Mouse (Mus musculus) gastrocnemius, postnatal 4 days (tissue): ENCODE data around the gene Fsip1. TPM values are rescaled to one million over a fixed set of nuclear protein-coding genes. Genes with fewer than 3 reads are reported as not detected.
"Not testable (repeated sequence)": the region's sequence is repeated elsewhere in the genome, so short reads cannot be mapped to it uniquely, and the experiment has no call there.

Experiments
- DNase-seq, 2 experiments: peaks; one replicate each; pipeline ENCODE4 v3.0.0; 2021 to 2022; ENCODE audit warnings: low spot score in 2 of 2, mixed read lengths in 2 of 2
- total RNA-seq, 2 experiments: library from RNA; stranded (reverse); gene quantifications; 2 replicates each; pipeline ENCODE4 v1.2.3; 2021

The Fsip1 gene
- total RNA-seq, 2 experiments from 2014 or later, result not detected

DNA sequence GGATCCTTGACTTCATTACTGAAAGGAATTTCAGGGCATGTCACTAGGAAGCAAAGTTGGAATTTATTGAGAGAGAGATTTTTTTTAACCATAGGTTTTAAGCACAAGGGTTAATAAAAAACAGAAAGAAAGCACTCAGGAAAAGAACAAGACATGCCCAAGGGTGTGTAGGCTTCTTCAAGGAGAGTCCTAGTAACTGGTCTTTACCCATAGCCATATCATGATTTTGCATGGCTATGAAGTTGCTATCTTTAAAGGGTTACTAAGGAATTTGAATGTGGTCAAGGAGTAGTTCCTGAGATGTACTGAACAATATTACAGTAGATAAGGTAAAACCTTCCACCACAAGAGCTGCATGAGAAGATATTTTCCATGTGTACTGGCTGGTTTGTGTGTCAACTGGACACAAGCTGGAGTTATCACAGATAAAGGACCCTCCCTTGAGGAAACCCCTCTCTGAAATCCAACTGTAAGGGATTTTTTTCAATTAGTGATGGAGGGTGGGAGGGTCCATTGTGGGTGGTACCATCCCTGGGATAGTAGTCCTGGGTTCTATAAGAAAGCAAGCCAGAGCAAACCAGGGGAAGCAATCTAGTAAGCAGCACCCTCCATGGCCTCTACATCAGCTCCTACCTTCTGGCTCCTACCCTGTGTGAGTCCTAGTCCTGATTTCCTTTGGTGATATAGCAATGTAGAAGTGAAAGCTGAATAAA, 76.7 kb downstream of the Fsip1 start:
- no peak for DNase-seq

- no peak for DNase-seq
These were observed 77.3 kb downstream of the Fsip1 start for GRCm38 (mm10) chr2:118179472-118179871.

DNA sequence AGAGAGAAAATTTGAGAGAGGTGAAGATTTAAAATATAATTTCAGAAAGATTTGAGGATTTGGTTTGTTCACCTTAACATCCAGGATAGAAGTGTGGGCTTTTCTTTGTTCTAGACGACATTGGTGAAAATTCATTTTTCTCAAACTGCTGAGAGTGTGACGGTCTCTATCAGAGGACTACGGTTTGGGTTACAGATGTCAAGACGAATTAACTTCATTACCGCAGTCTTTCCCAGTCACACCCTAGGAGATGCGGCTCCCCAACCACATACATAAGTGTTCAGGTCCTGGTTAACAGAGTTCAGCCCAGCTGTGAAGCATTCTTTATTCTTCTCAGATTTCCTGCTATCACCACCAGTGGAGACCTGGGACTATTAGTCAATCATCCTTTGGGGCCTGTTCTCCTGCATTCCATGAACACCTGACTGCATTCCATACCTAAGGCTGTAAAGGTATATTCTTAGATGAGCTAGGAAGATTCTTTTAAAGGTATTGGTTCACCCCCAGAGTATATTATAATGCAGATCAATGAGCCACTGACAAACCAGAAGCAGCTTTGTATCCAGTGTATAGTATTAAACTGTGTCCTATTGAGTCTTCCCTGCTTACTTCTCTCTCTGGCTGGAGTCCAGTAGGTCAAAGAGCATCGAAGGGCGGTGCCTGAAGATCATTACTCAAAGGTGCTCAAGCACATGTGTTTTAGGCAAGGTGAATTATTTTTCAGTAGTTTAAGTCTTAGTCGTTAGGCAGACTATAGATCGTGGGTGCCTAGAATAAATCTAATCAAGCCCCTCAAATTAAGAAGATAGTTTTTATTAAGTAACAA, 82.0 kb downstream of the Fsip1 start:
- DNase-seq, result no peak

- DNase-seq, result no peak
These were observed 88.5 kb downstream of the Fsip1 start for GRCm38 (mm10) chr2:118168225-118168624.

- DNase-seq, result no peak
These were observed 89.0 kb downstream of the Fsip1 start for GRCm38 (mm10) chr2:118167731-118168130.

DNA sequence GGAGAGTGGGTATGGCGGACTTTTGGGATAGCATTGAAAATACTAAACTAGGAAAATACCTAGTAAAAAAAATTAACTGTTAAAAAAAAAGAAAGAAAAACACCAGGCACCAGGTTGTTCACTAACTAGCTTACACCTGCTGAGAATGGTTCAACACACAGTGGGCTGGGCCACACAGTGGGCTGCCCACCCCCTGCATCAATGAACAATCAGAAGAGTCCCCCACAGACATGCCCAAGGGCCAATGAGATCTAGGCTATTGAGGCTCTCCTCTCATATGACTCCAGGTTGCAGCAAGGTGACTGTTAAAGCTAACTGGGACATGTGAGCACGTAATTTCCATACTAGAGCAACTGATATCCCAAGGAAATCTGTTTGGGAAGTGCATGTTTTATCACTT, 91.1 kb downstream of the Fsip1 start:
- no peak for DNase-seq

DNA sequence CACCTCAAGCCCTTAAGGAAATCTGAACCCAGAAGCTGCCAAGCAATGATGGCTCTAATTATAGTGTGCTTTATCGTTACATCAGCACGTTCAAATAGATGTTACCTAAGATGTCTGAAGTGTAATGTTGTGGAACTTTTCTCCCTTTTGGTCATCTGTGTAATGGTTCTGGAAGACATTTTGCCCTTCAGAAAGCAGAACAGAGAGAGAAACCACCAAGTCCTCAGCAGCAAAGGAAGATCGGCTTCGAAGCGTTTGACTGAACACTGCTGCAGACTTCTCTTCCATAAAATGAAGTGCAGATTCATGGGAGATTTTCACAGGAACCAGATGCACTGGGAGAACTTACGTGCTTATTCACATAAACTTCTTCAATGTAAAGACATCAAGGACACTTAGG, 92.6 kb downstream of the Fsip1 start:
- DNase-seq, result no peak

DNA sequence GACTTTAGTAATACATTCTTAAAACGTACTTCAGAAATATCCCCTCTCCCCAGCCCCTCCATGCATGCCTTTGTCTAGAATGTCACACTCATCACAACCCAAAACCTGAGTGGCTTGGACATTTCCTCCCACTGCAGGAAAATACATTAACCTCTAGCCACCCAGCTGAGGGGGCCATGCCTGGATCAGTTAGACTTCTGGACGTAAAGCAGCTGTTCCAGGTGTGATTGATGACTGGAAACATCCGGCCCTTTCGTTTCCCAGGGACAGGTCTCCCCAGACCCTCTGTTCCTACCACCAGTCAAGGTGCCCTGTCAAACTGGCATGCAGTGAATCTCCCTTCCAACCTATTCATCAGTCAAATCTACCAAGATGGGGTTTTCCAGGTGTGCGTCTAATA, 94.3 kb downstream of the Fsip1 start:
- no peak for DNase-seq

- DNase-seq, result no peak
These were observed 95.8 kb downstream of the Fsip1 start for GRCm38 (mm10) chr2:118160991-118161390.

DNA sequence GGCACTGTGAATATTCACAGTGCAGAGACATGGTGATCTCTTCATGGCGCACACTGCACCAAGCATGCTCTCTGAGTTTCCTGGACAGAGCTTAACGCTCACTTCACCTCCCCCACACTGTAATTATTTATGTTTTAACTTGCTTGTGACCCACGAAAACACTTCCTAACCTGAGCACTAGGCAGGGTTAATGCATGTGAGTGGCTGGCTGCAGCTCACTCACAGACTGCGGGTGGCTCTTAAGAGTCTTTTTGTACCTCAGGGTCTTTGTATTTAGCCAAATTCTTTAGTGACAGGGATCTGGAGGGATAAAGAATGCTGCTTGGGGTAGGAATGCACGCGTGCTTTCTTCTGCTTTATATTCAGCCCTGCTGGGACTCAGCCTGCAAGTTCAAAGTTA, 96.2 kb downstream of the Fsip1 start:
- no peak for DNase-seq

DNA sequence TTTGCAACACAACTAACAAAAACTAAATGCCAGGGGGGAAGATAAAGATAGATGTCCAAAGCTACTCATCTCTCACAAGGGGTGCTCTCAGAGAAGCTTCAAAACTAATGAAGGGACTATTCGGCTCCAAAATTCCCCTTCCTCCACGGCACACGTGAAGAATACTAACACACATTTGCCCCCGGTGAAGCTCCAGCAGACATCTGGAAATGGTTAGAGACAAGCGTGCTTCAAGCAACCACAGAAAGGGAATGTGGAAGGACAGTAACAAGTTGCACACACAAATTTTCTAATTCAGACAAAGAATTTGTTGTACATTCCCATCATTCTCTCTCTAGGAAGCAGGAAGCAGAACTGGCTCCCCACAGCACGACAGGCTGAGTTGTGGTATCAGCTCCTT, 97.6 kb downstream of the Fsip1 start:
- DNase-seq, result no peak

- no peak for DNase-seq
These were observed 98.7 kb downstream of the Fsip1 start for GRCm38 (mm10) chr2:118158095-118158494.

GRCm38 (mm10) chr2:118149855-118150563, 106.8 kb downstream of the Fsip1 start:
- peak; percentile 45 to 66 for DNase-seq

DNA sequence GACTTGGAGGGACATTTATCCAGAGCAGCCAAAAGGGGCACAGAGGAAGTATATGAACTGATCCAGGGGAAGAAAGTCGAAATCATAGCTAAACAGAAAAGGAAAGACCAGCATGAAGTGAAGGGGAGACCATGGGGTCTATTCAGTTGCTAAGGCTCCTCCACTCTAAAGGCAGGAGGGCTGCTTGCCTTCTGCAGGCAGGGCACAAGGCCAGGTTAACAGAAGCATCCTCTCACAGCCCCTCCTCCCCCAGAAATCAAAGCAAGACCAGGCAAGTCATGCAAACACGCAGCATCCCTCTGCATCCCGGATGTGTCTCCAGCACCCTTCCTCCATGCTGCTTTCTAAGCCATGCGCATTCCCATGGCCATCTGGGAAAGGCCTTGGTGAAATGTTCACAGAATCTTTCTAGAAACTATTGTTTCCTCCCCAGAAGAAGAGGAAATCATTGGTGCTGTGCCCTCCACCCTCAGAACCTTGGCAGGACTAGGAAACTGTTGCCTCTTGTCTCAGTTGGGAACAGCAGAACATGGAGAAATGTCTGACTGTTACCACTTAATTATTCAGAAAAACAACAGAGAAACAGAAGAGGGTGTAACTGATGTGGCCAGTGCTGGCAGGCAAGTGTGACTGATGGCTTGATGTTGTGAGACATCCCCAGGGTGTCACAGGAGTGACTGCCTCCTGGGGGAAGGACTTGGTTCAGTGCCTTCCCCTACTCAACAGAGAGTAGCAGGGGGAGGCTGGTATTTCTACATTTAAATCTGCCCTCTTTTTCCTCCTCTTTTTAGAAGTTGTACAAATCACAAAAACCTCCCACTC, 108.2 kb downstream of the Fsip1 start:
- DNase-seq, result no peak

DNA sequence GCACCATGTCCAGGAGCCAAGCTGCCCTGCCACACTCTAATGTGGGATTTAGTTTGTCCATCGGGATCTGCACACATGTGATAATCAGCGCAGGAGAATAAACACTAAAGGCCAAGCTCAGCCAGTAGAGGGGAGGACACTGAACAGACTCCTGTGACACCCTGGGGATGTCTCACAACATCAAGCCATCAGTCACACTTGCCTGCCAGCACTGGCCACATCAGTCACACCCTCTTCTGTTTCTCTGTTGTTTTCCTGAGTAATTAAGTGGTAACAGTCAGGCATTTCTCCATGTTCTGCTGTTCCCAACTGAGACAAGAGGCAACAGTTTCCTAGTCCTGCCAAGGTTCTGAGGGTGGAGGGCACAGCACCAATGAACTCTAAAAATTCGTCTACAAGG, 109.0 kb downstream of the Fsip1 start:
- not testable (repeated sequence) for DNase-seq

DNA sequence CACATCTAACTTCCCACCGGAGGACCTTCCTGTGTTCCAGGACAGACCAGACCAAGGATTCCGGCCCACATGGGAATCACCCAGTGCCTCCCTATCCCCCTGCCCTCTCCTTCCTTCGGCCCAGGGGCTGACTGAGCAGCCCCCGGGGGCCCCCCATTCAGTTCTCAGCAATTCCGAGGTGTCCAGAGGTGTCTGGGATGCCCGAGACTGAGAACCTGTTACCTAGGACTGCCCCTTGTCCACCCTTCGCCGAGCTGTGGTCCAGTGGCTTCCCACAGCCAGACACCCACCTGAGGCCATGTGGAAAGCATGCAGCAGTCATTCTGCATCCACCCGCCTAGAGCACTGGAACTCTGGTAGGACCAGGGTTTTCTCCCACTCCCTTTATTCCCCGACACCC, 115.1 kb downstream of the Fsip1 start:
- no peak for DNase-seq

DNA sequence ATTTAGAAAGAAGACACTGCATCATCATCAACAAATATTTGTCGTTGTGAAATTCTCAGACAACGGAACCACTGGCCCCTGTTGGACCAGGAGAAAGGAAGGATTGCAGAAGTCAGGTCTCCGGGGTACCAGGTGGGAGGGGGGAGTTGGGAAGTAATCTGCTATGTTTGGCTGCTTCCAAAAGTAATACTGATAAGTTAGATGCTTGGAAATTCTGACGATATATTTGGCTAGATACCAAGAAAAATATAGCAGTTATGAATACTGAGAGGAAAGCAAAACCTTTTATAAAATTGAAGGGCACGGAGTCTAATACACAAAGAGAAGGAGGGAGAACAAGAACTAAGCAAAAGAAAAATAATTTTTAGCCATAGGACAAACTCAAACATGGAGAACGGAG, 117.5 kb downstream of the Fsip1 start:
- no peak for DNase-seq

- no peak for DNase-seq
These were observed 119.0 kb downstream of the Fsip1 start for GRCm38 (mm10) chr2:118137776-118138175.

DNA sequence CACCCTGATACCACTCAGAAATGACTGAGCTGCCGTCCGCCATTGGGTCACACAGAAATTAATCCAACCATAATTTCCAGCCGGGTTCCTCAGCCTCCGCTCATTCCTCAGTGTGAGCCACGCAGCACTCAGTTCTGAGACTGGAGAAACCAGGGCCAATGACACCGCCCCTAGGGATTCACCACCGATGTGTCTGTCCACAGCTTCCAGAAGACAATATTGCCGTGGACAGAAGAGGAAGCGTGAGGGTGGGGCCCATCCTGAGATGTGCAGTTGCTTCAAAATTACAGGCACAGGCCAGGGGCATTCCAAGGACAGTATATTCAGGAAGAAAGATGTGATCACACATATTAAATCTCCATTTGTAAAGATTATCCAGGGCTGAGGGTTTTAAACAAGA, 119.7 kb downstream of the Fsip1 start:
- no peak for DNase-seq

DNA sequence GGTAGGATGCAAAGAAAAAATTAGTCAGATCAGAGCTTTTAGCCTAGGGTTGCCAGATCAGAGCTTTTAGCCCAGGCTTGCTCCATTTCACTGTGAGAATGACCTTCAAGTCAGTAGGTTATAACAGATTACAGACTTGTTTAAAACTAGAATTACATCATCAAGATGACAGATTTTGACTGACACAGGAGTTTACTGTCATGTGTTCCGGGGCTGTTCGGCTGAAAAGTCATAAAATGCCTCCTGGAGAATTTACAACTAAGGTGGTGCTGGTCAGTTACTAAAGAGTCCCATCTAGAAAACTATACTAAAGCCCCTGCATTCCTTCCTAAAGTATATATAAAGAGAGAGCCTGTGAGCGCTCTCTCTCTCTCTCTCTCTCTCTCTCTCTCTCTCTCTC, 128.5 kb downstream of the Fsip1 start:
- no peak for DNase-seq
